Mouse (Mus musculus) heart, postnatal 0 days (tissue): ENCODE results near the gene Inava.

Experiments
- CTCF ChIP-seq: IDR thresholded peaks from 2 replicates; pipeline ENCODE4 v1.5.1; 2016; ENCODE audit warnings: antibody characterized with exemption, control low read depth, low read depth
- EP300 ChIP-seq: IDR thresholded peaks from 2 replicates; pipeline ENCODE4 v1.6.1; 2016; ENCODE audit warnings: antibody characterized with exemption, low read depth

GRCm38 (mm10) chr1:136277366-136277765, 43.3 kb upstream of the Inava start:
- TF ChIP-seq CTCF (no peak), EP300 (no peak)
